Mouse (Mus musculus) ES-E14 (cell line): ENCODE measurements around the gene Sdccag8.

Experiments
- CHD2 ChIP-seq: IDR thresholded peaks from 2 replicates; pipeline ENCODE4 v1.6.1; 2014; ENCODE audit warnings: mild to moderate bottlenecking, low read depth, low read length, inconsistent platforms
- HCFC1 ChIP-seq: IDR thresholded peaks from 2 replicates; pipeline ENCODE4 v1.6.1; 2012; ENCODE audit warnings: low read length, inconsistent platforms, borderline replicate concordance; ENCODE audit not compliant: insufficient read depth
- ZC3H11A ChIP-seq: IDR thresholded peaks from 2 replicates; pipeline ENCODE4 v1.6.1; 2012; ENCODE audit warnings: low read depth, mild to moderate bottlenecking, inconsistent platforms, low read length, borderline replicate concordance
- ZNF384 ChIP-seq: IDR thresholded peaks from 2 replicates; pipeline ENCODE4 v1.6.1; 2012; ENCODE audit warnings: low read depth, low read length, inconsistent platforms

- TF ChIP-seq CHD2 (no peak), ZNF384 (no peak), HCFC1 (no peak), ZC3H11A (no peak)
Observed at GRCm38 (mm10) chr1:177007405-177007804, 192.9 kb downstream of the Sdccag8 start.
